Mouse (Mus musculus): ENCODE data around the gene Banf2.

Gene Banf2

GRCm38 (mm10) chr2:144101463-144101961 is 68.7 kb downstream of the Banf2 start:
- no peak for DNase-seq (ENCODE audit: low read depth, low spot score)

GRCm38 (mm10) chr2:144107374-144107773 is 74.5 kb downstream of the Banf2 start:
- DNase-seq (ENCODE audit: low read depth, low spot score), result no peak

GRCm38 (mm10) chr2:144107810-144108209 is 75.0 kb downstream of the Banf2 start:
- no peak for DNase-seq (ENCODE audit: low read depth, low spot score)

- DNase-seq (ENCODE audit: low read depth, low spot score), result peak; percentile 58
Measured at GRCm38 (mm10) chr2:144108376-144108775, 75.5 kb downstream of the Banf2 start.

GRCm38 (mm10) chr2:144111966-144112365 is 79.1 kb downstream of the Banf2 start:
- DNase-seq (ENCODE audit: low read depth, low spot score), result no peak

GRCm38 (mm10) chr2:144112666-144113065 is 79.8 kb downstream of the Banf2 start:
- DNase-seq (ENCODE audit: low read depth, low spot score), result no peak

GRCm38 (mm10) chr2:144118061-144118460 is 85.2 kb downstream of the Banf2 start:
- peak; percentile 44 for DNase-seq (ENCODE audit: low read depth, low spot score)

- DNase-seq (ENCODE audit: low read depth, low spot score), result peak; percentile 88
Measured at GRCm38 (mm10) chr2:144120186-144120823, 87.4 kb downstream of the Banf2 start.

GRCm38 (mm10) chr2:144122068-144122467 is 89.2 kb downstream of the Banf2 start:
- no peak for DNase-seq (ENCODE audit: low read depth, low spot score)

Measured in 3T3-L1 (cell line).